Mouse (Mus musculus) limb, embryonic 15.5 days (tissue): ENCODE data around the gene Hbp1. TPM values are rescaled to one million over a fixed set of nuclear protein-coding genes. Genes with fewer than 3 reads are reported as not detected.

Experiments
- ATAC-seq: fragments of 200-750 bp; cut with Nextera tagmentation; 2 replicates; pipeline ENCODE4 v1.8.0; 2017; ENCODE audit warnings: low read depth, moderate TSS enrichment; ENCODE audit not compliant: insufficient number of reproducible peaks, low FRiP score, low TSS enrichment
- H3K27ac ChIP-seq: fragments of 300-500 bp; sonication (generic); 2 replicates; pipeline ENCODE4 v1.5.1; 2015; ENCODE audit warnings: moderate library complexity, mild to moderate bottlenecking, inconsistent platforms
- H3K27me3 ChIP-seq: fragments of 300-500 bp; sonication (generic); 2 replicates; pipeline ENCODE4 v1.6.1; 2015; ENCODE audit warnings: inconsistent platforms
- H3K36me3 ChIP-seq: fragments of 300-500 bp; sonication (generic); 2 replicates; pipeline ENCODE4 v1.6.1; 2015; ENCODE audit warnings: inconsistent platforms
- H3K4me1 ChIP-seq: fragments of 300-500 bp; sonication (generic); 2 replicates; pipeline ENCODE4 v1.6.1; 2015; ENCODE audit warnings: inconsistent platforms
- H3K4me2 ChIP-seq: fragments of 300-500 bp; sonication (generic); 2 replicates; pipeline ENCODE4 v1.6.1; 2015; ENCODE audit warnings: mild to moderate bottlenecking, inconsistent platforms
- H3K4me3 ChIP-seq: fragments of 300-500 bp; sonication (generic); 2 replicates; pipeline ENCODE4 v1.5.1; 2015; ENCODE audit warnings: mild to moderate bottlenecking, inconsistent platforms
- H3K9ac ChIP-seq: fragments of 300-500 bp; sonication (generic); 2 replicates; pipeline ENCODE4 v1.6.1; 2015; ENCODE audit warnings: inconsistent platforms
- H3K9me3 ChIP-seq: fragments of 300-500 bp; sonication (generic); 2 replicates; pipeline ENCODE4 v1.6.1; 2016; ENCODE audit warnings: inconsistent platforms
- WGBS: fragments of 180-500 bp; shearing (Covaris S2); methylation state at CpG from one replicate; pipeline ENCODE4 v1.1.7; 2015; 5-methylcytosine and 5-hydroxymethylcytosine counted together
- polyA plus RNA-seq: library from polyadenylated mRNA; unstranded; fragments of >200 nt; fragmentation: Nextera tagmentation; extraction: Ambion mirVana; gene quantifications from 2 replicates; pipeline ENCODE4 v1.2.1, GENCODE M21; 2015

The Hbp1 gene
- polyA plus RNA-seq, 1 experiment from 2014 or later, result 132 TPM

DNA sequence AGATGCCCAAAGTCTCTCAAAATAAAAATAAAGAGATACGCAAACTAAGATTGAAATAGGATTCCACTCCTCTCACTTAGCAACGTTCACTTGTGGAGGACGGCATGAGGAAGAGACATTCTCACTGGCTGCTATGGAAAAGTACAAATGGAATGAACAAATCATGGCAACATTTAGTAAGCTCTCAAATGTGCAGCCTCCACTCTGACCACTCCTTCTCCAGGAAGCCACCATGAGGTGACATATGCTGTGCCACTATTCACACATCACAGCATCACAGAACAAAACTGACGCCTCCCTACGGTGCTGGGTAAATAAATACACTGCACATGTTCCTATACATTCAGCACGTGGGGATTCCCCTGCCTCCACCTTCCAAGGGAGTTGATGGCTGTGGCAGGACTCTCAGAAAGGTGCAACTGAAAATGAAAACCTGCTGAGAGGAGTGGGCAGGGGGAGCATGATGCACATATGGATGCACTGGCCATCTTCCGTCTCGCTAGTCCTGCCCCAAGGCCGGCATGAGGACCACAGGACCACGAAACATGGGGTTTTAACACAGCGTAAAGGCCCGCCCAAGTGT, 27.4 kb upstream of the Hbp1 start:
- H3K27me3 ChIP-seq, result no peaks in the 10 kb centered on the region
- no peaks in the 10 kb centered on the region for H3K4me1 ChIP-seq
- H3K4me2 ChIP-seq, result no peak overlapping the region
- 55% methylated on average over 12 of the region's 12 CpGs for WGBS
- no peak overlapping the region for H3K9ac ChIP-seq
- H3K9me3 ChIP-seq, result no peaks in the 10 kb centered on the region
- no peak overlapping the region for H3K4me3 ChIP-seq
- H3K36me3 ChIP-seq, result no peaks in the 10 kb centered on the region
- no peak overlapping the region for H3K27ac ChIP-seq
- ATAC-seq, result no peak

GRCm38 (mm10) chr12:31976544-31976943, 26.2 kb upstream of the Hbp1 start:
- no peak for ATAC-seq
- Histone ChIP-seq H3K4me1 (no peaks in the 10 kb centered on the region), H3K27ac (no peak overlapping the region), H3K4me2 (no peak overlapping the region), H3K9me3 (no peaks in the 10 kb centered on the region), H3K4me3 (no peak overlapping the region), H3K9ac (no peak overlapping the region), H3K27me3 (no peaks in the 10 kb centered on the region), H3K36me3 (no peaks in the 10 kb centered on the region)
- 41% methylated on average over 7 of the region's 7 CpGs for WGBS

DNA sequence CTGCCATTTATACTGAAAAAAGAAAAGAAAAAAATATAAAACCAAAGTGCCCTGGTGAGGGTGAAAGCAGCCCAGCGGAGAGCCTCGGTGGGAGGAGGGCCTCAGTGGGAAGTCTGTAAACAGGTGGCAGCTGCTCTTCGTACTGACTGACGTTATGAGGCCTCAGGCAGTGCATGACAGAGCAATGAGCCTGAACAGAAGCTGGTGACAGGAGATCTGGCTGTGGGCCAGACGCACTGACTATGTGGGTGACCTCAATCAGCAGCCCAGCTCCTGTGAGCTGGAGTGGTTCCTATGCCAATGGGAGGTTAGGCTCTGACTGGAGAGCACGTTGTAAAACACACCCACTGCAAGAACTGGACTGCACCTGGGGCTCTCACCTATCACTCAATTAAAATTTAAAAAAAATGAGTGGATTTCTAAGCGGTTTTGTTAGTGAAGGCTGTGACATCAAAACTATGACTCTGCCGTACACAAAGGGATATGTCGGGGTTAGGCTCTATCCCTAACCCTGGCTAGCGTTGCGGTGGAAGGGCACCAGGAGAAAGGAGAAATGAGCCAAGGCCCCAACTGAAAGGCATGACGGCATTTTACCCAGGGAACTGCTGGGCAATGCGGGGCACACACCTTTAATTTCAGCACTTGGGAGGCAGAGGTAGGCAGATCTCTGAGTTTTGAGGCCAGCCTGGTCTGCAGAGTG, 23.3 kb upstream of the Hbp1 start:
- Histone ChIP-seq H3K36me3 (no peaks in the 10 kb centered on the region), H3K27ac (no peak overlapping the region), H3K27me3 (no peaks in the 10 kb centered on the region), H3K9ac (no peak overlapping the region), H3K4me3 (no peak overlapping the region), H3K4me1 (no peaks in the 10 kb centered on the region), H3K4me2 (no peak overlapping the region), H3K9me3 (no peaks in the 10 kb centered on the region)
- ATAC-seq, result peak; percentile 72; the same call in 1 of the 2 replicates
- WGBS, result 53% methylated on average over 13 of the region's 13 CpGs

GRCm38 (mm10) chr12:31971547-31971946, 21.2 kb upstream of the Hbp1 start:
- Histone ChIP-seq H3K36me3 (no peaks in the 10 kb centered on the region), H3K4me2 (no peak overlapping the region), H3K9me3 (no peaks in the 10 kb centered on the region), H3K27me3 (no peaks in the 10 kb centered on the region), H3K4me1 (no peaks in the 10 kb centered on the region), H3K9ac (no peak overlapping the region), H3K4me3 (no peak overlapping the region), H3K27ac (no peak overlapping the region)
- ATAC-seq, result no peak
- 80% methylated on average over 8 of the region's 8 CpGs for WGBS

- Histone ChIP-seq H3K27ac (no peak overlapping the region), H3K9ac (no peak overlapping the region), H3K4me2 (no peak overlapping the region), H3K27me3 (no peaks in the 10 kb centered on the region), H3K4me3 (no peak overlapping the region), H3K36me3 (no peaks in the 10 kb centered on the region), H3K9me3 (no peaks in the 10 kb centered on the region), H3K4me1 (no peaks in the 10 kb centered on the region)
- no peak for ATAC-seq
- WGBS, result 38% methylated on average over 1 of the region's 1 CpGs
Observed at GRCm38 (mm10) chr12:31969111-31969510, 18.8 kb upstream of the Hbp1 start.

DNA sequence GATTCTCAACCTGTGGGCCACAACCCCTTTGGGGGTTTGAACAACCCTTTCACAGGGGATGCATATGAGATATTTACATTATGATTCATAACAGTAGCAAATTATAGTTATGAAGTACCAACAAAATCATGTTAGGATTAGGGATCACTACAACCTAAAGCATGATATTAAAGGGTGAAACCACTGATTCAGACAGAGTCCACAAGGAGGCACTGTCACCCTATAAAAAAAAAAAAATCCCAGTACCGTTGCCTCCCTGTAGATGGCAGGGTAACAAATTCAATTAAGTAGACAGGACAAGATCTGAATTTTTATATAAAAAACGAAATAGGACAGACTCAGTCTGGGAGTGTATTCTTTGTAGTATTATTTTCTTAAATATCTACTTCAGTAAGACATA, 17.2 kb upstream of the Hbp1 start:
- H3K9me3 ChIP-seq, result no peaks in the 10 kb centered on the region
- no peak overlapping the region for H3K27ac ChIP-seq
- no peaks in the 10 kb centered on the region for H3K27me3 ChIP-seq
- no peaks in the 10 kb centered on the region for H3K4me1 ChIP-seq
- H3K9ac ChIP-seq, result no peak overlapping the region
- no peak overlapping the region for H3K4me2 ChIP-seq
- H3K36me3 ChIP-seq, result no peaks in the 10 kb centered on the region
- no peak overlapping the region for H3K4me3 ChIP-seq
- ATAC-seq, result no peak
- WGBS, result 6% methylated on average over 2 of the region's 2 CpGs

- no peaks in the 10 kb centered on the region for H3K36me3 ChIP-seq
- H3K4me2 ChIP-seq, result no peak overlapping the region
- no peaks in the 10 kb centered on the region for H3K27me3 ChIP-seq
- H3K4me1 ChIP-seq, result no peaks in the 10 kb centered on the region
- no peak for ATAC-seq
- 73% methylated on average over 4 of the region's 4 CpGs for WGBS
- H3K9me3 ChIP-seq, result no peaks in the 10 kb centered on the region
- no peak overlapping the region for H3K4me3 ChIP-seq
- H3K9ac ChIP-seq, result no peak overlapping the region
- no peak overlapping the region for H3K27ac ChIP-seq
Observed at GRCm38 (mm10) chr12:31966405-31966804, 16.1 kb upstream of the Hbp1 start.

DNA sequence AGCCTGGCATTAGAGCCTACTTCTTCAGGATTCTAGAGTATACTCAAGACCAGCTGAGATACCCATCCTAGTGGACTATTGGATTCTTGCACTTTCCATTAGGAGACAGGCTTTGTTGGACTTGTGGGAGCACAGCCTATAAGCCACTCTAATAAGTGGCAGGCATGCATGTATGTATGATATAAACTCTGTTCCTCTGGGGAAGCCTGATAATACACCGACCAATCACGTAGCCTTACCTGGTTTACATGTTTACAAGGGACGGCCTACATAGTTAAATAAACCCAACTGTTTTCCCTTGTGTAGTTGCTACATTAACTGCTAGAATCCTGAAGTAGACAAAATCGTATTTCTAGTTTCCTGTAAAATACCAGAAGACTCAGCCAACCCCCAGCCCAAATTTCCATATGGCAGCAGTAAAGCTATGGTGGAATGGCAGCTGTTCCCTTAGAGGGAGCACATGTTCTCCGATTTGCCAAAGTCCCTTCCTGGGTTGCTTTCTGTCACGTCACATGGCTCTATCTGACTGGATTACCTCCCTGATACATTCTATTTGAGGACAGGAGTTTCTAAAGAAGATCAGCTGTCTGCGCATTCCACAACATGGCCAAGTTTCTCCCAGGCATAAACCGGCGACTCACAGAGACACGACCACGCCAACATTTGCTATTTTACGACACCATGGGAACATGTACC, 15.3 kb upstream of the Hbp1 start:
- Histone ChIP-seq H3K36me3 (no peaks in the 10 kb centered on the region), H3K9me3 (no peaks in the 10 kb centered on the region), H3K27ac (0 out of 2 replicates have a peak overlapping the region, but pooled peaks have one; percentile 5), H3K4me3 (no peak overlapping the region), H3K9ac (no peak overlapping the region), H3K27me3 (no peaks in the 10 kb centered on the region), H3K4me1 (no peaks in the 10 kb centered on the region), H3K4me2 (no peak overlapping the region)
- WGBS, result 56% methylated on average over 12 of the region's 12 CpGs
- no peak for ATAC-seq

DNA sequence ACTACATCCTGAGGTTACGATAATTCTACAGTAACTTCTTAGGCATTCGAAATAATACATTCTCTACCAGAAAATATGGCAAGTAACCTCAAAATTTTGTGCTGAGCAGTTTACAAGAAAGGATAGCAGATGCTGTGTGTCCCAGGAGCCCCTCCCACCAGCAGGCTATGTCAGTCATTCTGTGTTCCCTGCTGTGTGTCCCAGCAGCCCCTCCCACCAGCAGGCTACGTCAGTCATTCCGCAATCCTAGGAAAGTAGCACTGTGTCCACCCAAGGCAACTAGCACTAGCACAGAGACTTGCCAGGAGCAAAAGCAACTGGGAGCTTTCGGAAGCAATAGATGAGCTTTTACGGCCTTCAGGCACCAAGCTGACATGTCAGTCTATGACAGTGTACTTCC, 13.7 kb upstream of the Hbp1 start:
- no peak for ATAC-seq
- 80% methylated on average over 6 of the region's 6 CpGs for WGBS
- H3K27ac ChIP-seq, result no peak overlapping the region
- no peaks in the 10 kb centered on the region for H3K36me3 ChIP-seq
- no peaks in the 10 kb centered on the region for H3K27me3 ChIP-seq
- no peaks in the 10 kb centered on the region for H3K4me1 ChIP-seq
- H3K9ac ChIP-seq, result no peak overlapping the region
- no peak overlapping the region for H3K4me2 ChIP-seq
- H3K9me3 ChIP-seq, result no peaks in the 10 kb centered on the region
- no peak overlapping the region for H3K4me3 ChIP-seq

DNA sequence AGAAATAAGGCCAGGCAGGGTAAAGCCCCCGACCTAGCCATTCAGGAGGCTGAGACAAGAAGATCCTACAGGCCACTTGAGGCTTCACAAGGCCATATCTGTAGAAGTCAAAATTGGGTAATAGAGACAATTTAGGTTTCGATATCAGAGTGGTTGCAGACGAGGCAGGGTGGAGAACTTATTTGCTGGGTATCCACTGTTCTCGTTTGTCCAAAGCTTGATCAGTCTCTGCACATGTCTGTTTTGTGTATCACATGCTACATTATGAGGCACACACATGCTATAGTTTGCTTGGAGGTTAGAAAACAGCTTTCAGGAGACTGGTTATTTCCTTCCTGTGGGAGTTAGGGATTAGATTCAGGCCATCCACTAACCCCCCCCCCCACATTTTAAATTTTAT, 5.5 kb upstream of the Hbp1 start:
- H3K9ac ChIP-seq, result no peak overlapping the region
- no peak overlapping the region for H3K27ac ChIP-seq
- H3K9me3 ChIP-seq, result no peaks in the 10 kb centered on the region
- no peaks in the 10 kb centered on the region for H3K4me1 ChIP-seq
- H3K27me3 ChIP-seq, result no peaks in the 10 kb centered on the region
- no peak overlapping the region for H3K4me3 ChIP-seq
- 80% methylated on average over 4 of the region's 4 CpGs for WGBS
- no peak overlapping the region for H3K4me2 ChIP-seq
- no peak for ATAC-seq
- H3K36me3 ChIP-seq, result no peaks in the 10 kb centered on the region

DNA sequence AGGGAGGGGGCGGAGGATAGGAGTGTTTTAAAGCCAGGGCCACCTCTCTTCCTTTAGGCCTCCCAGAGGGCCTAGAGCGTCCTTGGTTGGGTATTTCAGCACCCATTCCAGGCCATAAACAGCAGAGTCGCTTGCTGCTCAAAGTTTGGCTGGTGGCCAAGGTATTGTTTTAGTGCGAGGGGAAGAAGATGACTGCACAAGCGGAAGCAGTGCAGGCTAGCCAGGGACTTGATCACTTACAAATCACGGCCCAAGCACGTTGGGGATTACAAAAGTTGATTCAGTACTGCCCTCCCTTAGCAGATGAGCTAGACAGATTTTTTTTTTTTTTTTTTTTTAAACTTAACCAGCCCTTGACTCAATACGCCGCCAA, 310 bp upstream of the Hbp1 start:
- Histone ChIP-seq H3K27me3 (no peaks in the 10 kb centered on the region), H3K4me1 (no peaks in the 10 kb centered on the region), H3K9ac (peak overlapping the region; percentile 47), H3K36me3 (no peaks in the 10 kb centered on the region), H3K4me2 (peak overlapping the region; percentile 78), H3K9me3 (no peaks in the 10 kb centered on the region), H3K4me3 (peak overlapping the region; percentile 54), H3K27ac (peak overlapping the region; percentile 82)
- ATAC-seq, result no peak; the same call in 1 of the 2 replicates
- 5% methylated on average over 9 of the region's 9 CpGs for WGBS

- Histone ChIP-seq H3K9ac (peak overlapping the region; percentile 82), H3K4me2 (peak overlapping the region; percentile 53), H3K9me3 (no peaks in the 10 kb centered on the region), H3K36me3 (no peaks in the 10 kb centered on the region), H3K27me3 (no peaks in the 10 kb centered on the region), H3K4me3 (peak overlapping the region; percentile 84), H3K27ac (peak overlapping the region; percentile 99), H3K4me1 (no peaks in the 10 kb centered on the region)
- ATAC-seq, result peak; percentile 75
- under 1% methylated on average over 41 of the region's 58 CpGs for WGBS
Observed at GRCm38 (mm10) chr12:31949193-31949741, 1.1 kb downstream of the Hbp1 start.
